Mouse (Mus musculus) cerebellum, adult 2 months (tissue): ENCODE measurements around the gene Cs. TPM values are rescaled to one million over a fixed set of nuclear protein-coding genes. Genes with fewer than 3 reads are reported as not detected.
"Not testable (repeated sequence)": the region's sequence is repeated elsewhere in the genome, so short reads cannot be mapped to it uniquely, and the experiment has no call there.

Experiments
- DNase-seq, 2 experiments: peaks; one replicate each; pipeline ENCODE4 v3.0.0; 2021
- H3K27ac ChIP-seq: fragments of 200-500 bp; 2 replicates; pipeline ENCODE4 v1.5.1; 2012; ENCODE audit warnings: low read length, control low read depth, inconsistent platforms; ENCODE audit not compliant: insufficient read depth
- H3K27me3 ChIP-seq: fragments of 200-500 bp; 2 replicates; pipeline ENCODE4 v1.6.1; 2012; ENCODE audit warnings: inconsistent platforms, mild to moderate bottlenecking, low read length, moderate library complexity; ENCODE audit not compliant: control insufficient read depth, insufficient read depth
- H3K4me1 ChIP-seq: fragments of 200-500 bp; 2 replicates; pipeline ENCODE4 v1.6.1; 2011; ENCODE audit warnings: low read length; ENCODE audit not compliant: control insufficient read depth, insufficient read depth
- H3K4me3 ChIP-seq: fragments of 200-500 bp; replicated peaks from 2 replicates; pipeline ENCODE3; 2011; ENCODE audit warnings: mild to moderate bottlenecking, low read depth, low read length, control low read depth; ENCODE audit not compliant: insufficient read depth
- CTCF ChIP-seq: fragments of 200-500 bp; IDR thresholded peaks from 2 replicates; pipeline ENCODE4 v1.5.1; 2011; ENCODE audit warnings: low read depth, mild to moderate bottlenecking, control low read depth, low read length, moderate library complexity, borderline replicate concordance; ENCODE audit not compliant: insufficient read depth
- POLR2A ChIP-seq: fragments of 200-500 bp; IDR thresholded peaks from 2 replicates; pipeline ENCODE4 v1.6.1; 2011; ENCODE audit warnings: low read length, control low read depth, borderline replicate concordance; ENCODE audit not compliant: insufficient read depth
- whole genome bisulfite sequencing: fragments of 180-500 bp; shearing (Covaris S2); methylation state at CpG from one replicate; pipeline ENCODE4 v1.1.7; 2018; 5-methylcytosine and 5-hydroxymethylcytosine counted together
- polyA plus RNA-seq: library from polyadenylated mRNA; depleted of rRNA; stranded (reverse); fragments of >200 nt; gene quantifications from 2 replicates; pipeline ENCODE4 v1.2.3, GENCODE M21; 2012; rRNA removed

Gene Cs
- 251 and 252 TPM in 2 replicates for polyA plus RNA-seq

DNA sequence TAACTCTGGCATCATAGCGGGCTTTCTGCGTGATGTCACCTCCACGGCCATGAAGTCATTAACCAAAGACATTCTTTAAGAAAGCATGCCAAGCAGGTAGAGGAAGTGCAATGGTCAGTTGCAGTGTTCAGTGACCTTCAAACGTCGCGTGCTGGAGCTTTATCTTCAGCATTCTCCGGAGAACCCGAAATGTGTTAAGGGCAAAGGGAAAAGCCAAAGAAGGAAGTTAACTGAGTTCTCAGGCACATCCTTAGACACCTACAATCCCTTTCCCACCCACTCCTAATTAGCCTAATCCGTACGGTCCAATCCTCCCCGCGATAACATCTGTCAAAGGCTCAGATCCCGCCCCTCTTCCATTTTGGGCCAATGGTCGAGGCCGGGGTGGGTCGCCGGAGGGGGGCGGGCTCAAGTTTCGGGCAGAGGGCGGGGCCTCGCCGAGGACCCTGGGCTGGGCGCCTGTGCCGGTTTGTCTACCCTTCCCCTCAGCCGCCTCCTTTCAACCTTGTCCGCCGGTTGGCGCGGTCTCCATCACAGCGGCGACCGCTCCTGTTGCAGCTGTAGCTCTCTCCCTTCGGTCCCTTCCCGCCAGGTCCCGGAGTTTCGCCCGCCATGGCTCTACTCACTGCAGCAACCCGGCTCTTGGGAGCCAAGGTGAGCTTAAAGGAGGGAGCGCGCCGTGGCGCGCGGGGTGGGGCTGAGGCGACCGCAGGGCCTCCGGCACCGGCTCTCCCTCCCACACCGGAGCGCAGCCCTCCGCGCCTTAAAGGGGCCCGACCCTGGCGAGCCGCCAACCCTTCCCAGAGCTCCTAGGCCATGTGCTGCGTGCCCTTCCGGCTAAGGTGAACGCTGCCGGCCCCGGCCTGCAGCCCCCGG lies at the start of gene Cs:
Gene Cs (plus strand): TSS at position 429 of the 876 bp plus-strand sequence.
- Histone ChIP-seq H3K27ac (peak within 1 kb of the TSS; percentile 82), H3K27me3 (no peaks in the 10 kb centered on the region), H3K4me3 (peak within 1 kb of the TSS; percentile 92), H3K4me1 (peaks cover 3% of the 10 kb centered on the region; the same call in 1 of the 2 replicates)
- under 1% methylated on average over 61 of the region's 61 CpGs for WGBS
- TF ChIP-seq CTCF (no peak), POLR2A (peak; percentile 70)
- DNase-seq = peak; percentile 96 to 98

DNA sequence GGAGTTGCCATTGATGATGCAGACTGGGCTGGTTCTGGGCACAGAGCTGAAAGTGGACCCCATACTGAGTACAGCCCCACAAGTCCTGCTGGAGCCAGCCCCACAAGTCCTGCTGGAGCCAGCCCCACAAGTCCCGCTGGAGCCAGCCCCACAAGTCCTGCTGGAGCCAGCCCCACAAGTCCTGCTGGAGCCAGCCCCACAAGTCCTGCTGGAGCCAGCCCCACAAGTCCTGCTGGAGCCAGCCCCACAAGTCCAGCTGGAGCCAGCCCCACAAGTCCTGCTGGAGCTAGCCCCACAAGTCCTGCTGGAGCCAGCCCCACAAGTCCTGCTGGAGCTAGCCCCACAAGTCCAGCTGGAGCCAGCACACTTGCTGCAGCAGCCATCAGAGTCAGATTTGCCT lies 46.9 kb upstream of the Cs start:
- not testable (repeated sequence) for H3K27me3 ChIP-seq, H3K4me3 ChIP-seq
- Histone ChIP-seq H3K27ac (peak overlapping the region; percentile 73), H3K4me1 (peaks cover 16% of the 10 kb centered on the region)
- 10% methylated on average over 1 of the region's 1 CpGs for WGBS
- peak; percentile 50 to 54 for DNase-seq

DNA sequence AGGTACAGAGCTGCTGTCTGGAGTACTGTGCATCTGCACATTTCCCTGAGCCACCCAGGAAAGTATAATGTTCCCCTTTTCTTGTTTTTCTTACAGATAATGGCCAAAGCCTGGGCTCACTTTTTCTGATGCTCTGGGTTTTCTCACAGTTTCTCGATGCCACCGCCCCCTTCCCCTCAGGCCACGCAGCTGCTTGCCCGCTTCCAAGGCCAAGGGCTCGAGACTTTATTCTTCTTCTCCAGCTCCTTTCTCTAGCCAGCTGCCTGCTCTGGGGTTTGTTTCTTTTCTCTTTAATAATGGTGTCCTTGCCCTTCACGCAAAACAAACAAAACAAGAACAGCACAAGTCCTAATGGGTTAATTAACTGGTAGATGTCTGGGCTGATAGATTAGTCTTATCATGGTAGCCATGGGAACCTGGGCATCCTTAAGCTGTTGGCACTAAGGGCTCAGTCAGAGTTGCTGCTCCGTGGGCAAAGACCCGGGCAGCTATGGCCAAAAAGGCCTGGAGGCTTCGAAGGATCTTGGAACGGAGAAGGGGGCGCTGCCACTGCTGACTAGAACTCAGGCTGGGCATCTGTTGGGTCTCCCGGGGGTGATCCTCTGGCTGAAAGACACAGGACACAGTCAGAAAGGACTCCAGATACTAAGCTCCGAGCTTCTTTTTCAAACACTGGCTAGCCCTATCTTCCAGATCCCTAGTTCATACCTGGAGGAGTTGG lies 41.0 kb upstream of the Cs start:
- Histone ChIP-seq H3K4me3 (no peak overlapping the region), H3K27me3 (no peaks in the 10 kb centered on the region), H3K4me1 (peaks cover 11% of the 10 kb centered on the region), H3K27ac (0 out of 2 replicates have a peak overlapping the region, but pooled peaks have one; percentile 41)
- TF ChIP-seq POLR2A (no peak), CTCF (no peak)
- 39% methylated on average over 13 of the region's 13 CpGs for WGBS
- DNase-seq = no peak

DNA sequence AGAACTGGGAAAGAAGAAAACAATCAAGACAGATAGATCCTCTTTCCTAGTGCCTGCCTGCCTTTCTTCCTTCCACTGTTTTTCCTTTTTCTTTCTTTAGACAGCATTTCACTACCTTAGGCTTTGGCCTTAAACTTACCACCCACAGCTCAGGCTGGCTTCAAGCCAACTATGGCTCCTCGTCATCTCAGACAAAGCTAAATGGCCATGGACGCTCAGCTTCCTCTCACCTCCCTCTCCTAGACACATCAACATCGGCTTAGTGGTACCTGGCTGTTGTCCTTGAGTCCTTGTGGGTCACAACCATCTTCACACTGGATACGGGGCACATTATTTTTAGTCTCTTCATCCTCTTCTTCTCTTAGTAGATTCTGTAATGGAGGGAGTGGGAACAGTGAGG lies 40.3 kb upstream of the Cs start:
- Histone ChIP-seq H3K27me3 (no peaks in the 10 kb centered on the region), H3K4me1 (peaks cover 11% of the 10 kb centered on the region), H3K4me3 (no peak overlapping the region), H3K27ac (peak overlapping the region; percentile 52)
- peak; percentile 63 to 75 for DNase-seq
- 14% methylated on average over 4 of the region's 4 CpGs for WGBS
- TF ChIP-seq CTCF (no peak), POLR2A (no peak)

DNA sequence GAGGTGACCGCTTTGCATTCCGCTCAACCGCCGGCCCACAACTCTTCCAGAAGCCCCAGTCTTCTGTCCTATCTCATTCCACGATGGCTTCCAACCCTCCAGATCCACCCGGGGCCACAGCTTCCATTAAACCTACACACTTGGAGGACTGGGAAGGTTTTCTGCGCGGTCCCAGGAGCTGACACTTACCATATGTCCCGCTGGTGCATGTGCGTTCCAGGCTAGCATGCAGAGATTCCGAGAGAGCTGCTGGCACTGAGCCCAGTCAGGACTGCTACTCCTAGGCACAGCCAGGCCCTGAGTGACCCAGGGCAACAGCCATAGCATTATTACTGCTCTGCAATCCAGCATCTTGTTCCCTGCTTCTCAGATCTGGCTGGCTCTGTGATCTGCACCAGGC lies 39.9 kb upstream of the Cs start:
- WGBS = 30% methylated on average over 11 of the region's 11 CpGs
- Histone ChIP-seq H3K4me1 (peaks cover 11% of the 10 kb centered on the region), H3K27me3 (no peaks in the 10 kb centered on the region), H3K27ac (peak overlapping the region; percentile 52), H3K4me3 (no peak overlapping the region)
- TF ChIP-seq POLR2A (no peak), CTCF (no peak)
- peak; percentile 72 to 75 for DNase-seq

DNA sequence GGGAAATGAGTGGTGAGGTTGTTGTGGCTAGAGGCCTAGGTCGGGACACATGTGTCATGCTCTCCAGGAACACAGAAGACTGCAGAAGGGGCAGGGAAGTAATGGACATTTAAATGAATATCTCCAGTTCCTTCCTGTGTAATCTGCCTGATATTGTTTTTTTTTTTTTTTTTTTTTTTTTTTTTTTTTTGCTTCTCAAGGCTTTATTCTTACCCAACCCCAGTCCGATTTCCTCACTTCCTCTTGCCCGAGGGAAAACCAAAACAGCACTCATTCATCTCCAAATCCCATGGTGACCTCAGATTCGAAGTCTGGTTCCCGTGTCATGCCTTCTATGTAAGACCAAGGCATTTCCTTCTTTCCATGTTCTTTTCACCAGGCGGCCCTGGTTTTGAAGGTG lies 39.3 kb upstream of the Cs start:
- Histone ChIP-seq H3K4me3 (no peak overlapping the region), H3K27ac (peak overlapping the region; percentile 52; the same call in 1 of the 2 replicates), H3K27me3 (no peaks in the 10 kb centered on the region), H3K4me1 (peaks cover 11% of the 10 kb centered on the region)
- no peak for TF ChIP-seq POLR2A
- no peak for TF ChIP-seq CTCF
- WGBS = 86% methylated on average over 6 of the region's 6 CpGs
- no peak for DNase-seq

DNA sequence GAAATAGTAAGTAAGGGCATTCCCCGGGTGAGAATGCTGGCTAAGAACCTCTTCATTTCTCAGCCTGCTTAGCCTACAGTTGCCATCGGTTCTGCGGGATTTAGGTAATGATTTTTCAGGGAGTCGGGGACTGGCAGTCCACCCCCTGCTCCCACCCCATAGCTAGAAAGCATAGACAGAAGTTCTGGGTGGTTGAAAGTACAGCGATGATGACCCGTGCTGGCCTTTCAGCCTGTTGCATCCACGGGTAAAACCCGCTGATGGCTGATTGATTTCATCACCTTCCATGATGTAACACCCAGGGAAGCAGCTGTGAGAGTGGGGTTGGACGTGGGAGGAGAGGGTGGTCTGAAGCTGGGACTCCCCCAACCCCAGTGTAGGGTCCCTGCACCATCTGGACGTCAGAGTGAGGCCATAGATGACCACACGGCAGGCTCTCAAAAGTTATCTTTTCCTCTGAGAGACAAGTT lies 38.8 kb upstream of the Cs start, which contains the start of gene Il23a:
Gene Il23a (minus strand): TSS at position 51 of the 470 bp plus-strand sequence.
- DNase-seq = no peak
- TF ChIP-seq POLR2A = no peak
- no peak for TF ChIP-seq CTCF
- Histone ChIP-seq H3K27me3 (no peaks in the 10 kb centered on the region), H3K27ac (peak within 1 kb of the TSS; percentile 52), H3K4me1 (peaks cover 11% of the 10 kb centered on the region), H3K4me3 (no peak within 1 kb of the TSS)
- 80% methylated on average over 11 of the region's 11 CpGs for WGBS

DNA sequence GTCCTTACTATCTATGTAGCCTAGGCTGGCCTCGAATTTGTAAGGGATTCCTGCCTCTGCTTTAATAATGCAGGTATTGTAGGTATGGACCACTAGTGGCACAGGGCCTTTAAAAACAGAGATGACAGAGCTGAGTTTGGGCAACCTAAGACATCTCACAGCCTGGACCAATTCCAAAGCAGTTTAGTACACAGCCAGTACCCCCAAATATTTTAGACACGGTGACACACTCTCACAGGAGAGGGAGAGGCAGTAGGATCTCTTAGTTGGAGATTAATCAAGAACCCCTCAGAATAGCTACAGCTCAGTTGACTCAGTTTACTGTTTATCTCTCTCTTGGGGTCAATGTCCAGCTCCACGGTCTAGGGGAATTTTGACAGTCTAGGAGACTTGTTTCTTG lies 35.2 kb upstream of the Cs start:
- Histone ChIP-seq H3K27me3 (no peaks in the 10 kb centered on the region), H3K4me1 (peaks cover 18% of the 10 kb centered on the region), H3K27ac (peak overlapping the region; percentile 92; the same call in 1 of the 2 replicates), H3K4me3 (peak overlapping the region; percentile 92)
- DNase-seq = peak in 1 of 2 experiments; percentile 29
- 23% methylated on average over 3 of the region's 3 CpGs for WGBS
- no peak for TF ChIP-seq POLR2A
- no peak for TF ChIP-seq CTCF
